Mouse (Mus musculus) MEL (cell line): ENCODE measurements at regions not wholly inside any gene's neighbourhood (a gene's known extent, or its start where the extent isn't known, plus 50 kb on each side); places are given as distances from the start of the nearest gene placed in this dataset.

Experiments used
- DNase-seq: peaks from one replicate; pipeline ENCODE4 v3.0.0; 2011; ENCODE audit warnings: low read depth, low spot score
- H3K27ac ChIP-seq: 2 replicates; pipeline ENCODE4 v1.5.1; 2012; ENCODE audit warnings: low read depth, mild to moderate bottlenecking, control low read depth, low read length, moderate library complexity; ENCODE audit not compliant: control insufficient read depth
- H3K27me3 ChIP-seq, 2 experiments: fragments of 150-350 bp in 1 of 2; sonication (generic) in 1 of 2; 2 replicates each; pipeline ENCODE4 v1.6.1; 2012; ENCODE audit warnings: low read length in 2 of 2, mild to moderate bottlenecking in 2 of 2, improper control_type of control experiment in 1 of 2, moderate library complexity in 1 of 2; ENCODE audit not compliant: insufficient read depth in 2 of 2, control insufficient read depth in 1 of 2
- H3K36me3 ChIP-seq, 2 experiments: 2 replicates each; pipeline ENCODE4 v1.6.1; 2012 to 2014; ENCODE audit warnings: low read length in 2 of 2, improper control_type of control experiment in 1 of 2, inconsistent platforms in 1 of 2, mild to moderate bottlenecking in 1 of 2; ENCODE audit not compliant: insufficient read depth in 2 of 2, control insufficient read depth in 1 of 2
- H3K4me1 ChIP-seq, 2 experiments: fragments of 150-350 bp in 1 of 2; sonication (generic) in 1 of 2; 2 replicates each; pipeline ENCODE4 v1.6.1; 2012; ENCODE audit warnings: low read length in 2 of 2, improper control_type of control experiment in 1 of 2, mild to moderate bottlenecking in 1 of 2; ENCODE audit not compliant: insufficient read depth in 2 of 2, control insufficient read depth in 1 of 2
- H3K4me3 ChIP-seq, 2 experiments: fragments of 150-350 bp in 1 of 2; sonication (generic) in 1 of 2; 2 replicates each; pipeline ENCODE4 v1.5.1; 2012; ENCODE audit warnings: low read depth in 2 of 2, low read length in 2 of 2, mild to moderate bottlenecking in 2 of 2, moderate library complexity in 2 of 2, control low read depth in 1 of 2, improper control_type of control experiment in 1 of 2; ENCODE audit not compliant: control insufficient read depth in 1 of 2, insufficient read depth in 1 of 2
- H3K79me2 ChIP-seq: 2 replicates; pipeline ENCODE4 v1.6.1; 2012; ENCODE audit warnings: mild to moderate bottlenecking, low read length, moderate library complexity; ENCODE audit not compliant: control insufficient read depth, poor library complexity, insufficient read depth
- H3K9ac ChIP-seq: 2 replicates; pipeline ENCODE4 v1.6.1; 2012; ENCODE audit warnings: low read depth, mild to moderate bottlenecking, control low read depth, low read length, moderate library complexity; ENCODE audit not compliant: control insufficient read depth, poor library complexity, severe bottlenecking
- H3K9me3 ChIP-seq: fragments of 150-350 bp; sonication (generic); replicated peaks from 2 replicates; pipeline ENCODE4 v1.6.1; 2012; ENCODE audit warnings: mild to moderate bottlenecking, low read length, improper control_type of control experiment, moderate library complexity; ENCODE audit not compliant: insufficient read depth
- BHLHE40 ChIP-seq: IDR thresholded peaks from 2 replicates; pipeline ENCODE4 v1.6.1; 2012; ENCODE audit warnings: low read depth, mild to moderate bottlenecking, inconsistent platforms, low read length, improper control_type of control experiment, borderline replicate concordance
- CHD2 ChIP-seq: IDR thresholded peaks from 2 replicates; pipeline ENCODE4 v1.6.1; 2011; ENCODE audit warnings: low read length, improper control_type of control experiment
- ETS1 ChIP-seq: IDR thresholded peaks from 2 replicates; pipeline ENCODE4 v1.6.1; 2012; ENCODE audit warnings: low read depth, mild to moderate bottlenecking, inconsistent platforms, low read length, improper control_type of control experiment, moderate library complexity
- GATA1 ChIP-seq: IDR thresholded peaks from 2 replicates; pipeline ENCODE4 v1.6.1; 2011; ENCODE audit warnings: low read depth, low read length, improper control_type of control experiment
- HCFC1 ChIP-seq: IDR thresholded peaks from 2 replicates; pipeline ENCODE4 v1.6.1; 2012; ENCODE audit warnings: low read depth, mild to moderate bottlenecking, inconsistent platforms, low read length, improper control_type of control experiment, moderate library complexity
- JUND ChIP-seq: IDR thresholded peaks from 2 replicates; pipeline ENCODE4 v1.6.1; 2011; ENCODE audit warnings: low read depth, mild to moderate bottlenecking, improper control_type of control experiment, low read length
- MAFK ChIP-seq: IDR thresholded peaks from 2 replicates; pipeline ENCODE4 v1.6.1; 2011; ENCODE audit warnings: low read depth, mild to moderate bottlenecking, low read length, improper control_type of control experiment, borderline replicate concordance
- MEF2A ChIP-seq: IDR thresholded peaks from 2 replicates; pipeline ENCODE4 v1.6.1; 2014; ENCODE audit warnings: low read depth, mild to moderate bottlenecking, inconsistent platforms, low read length, improper control_type of control experiment; ENCODE audit not compliant: poor library complexity, insufficient replicate concordance, severe bottlenecking; ENCODE audit errors: extremely low read depth
- MYC ChIP-seq: IDR thresholded peaks from 2 replicates; pipeline ENCODE4 v1.6.1; 2011; ENCODE audit warnings: low read depth, mild to moderate bottlenecking, low read length, improper control_type of control experiment, moderate library complexity
- POLR2A ChIP-seq, 2 experiments: IDR thresholded peaks; 2 replicates each; pipeline ENCODE4 v1.6.1; 2011 to 2012; ENCODE audit warnings: low read length in 2 of 2, mild to moderate bottlenecking in 2 of 2, control low read depth in 1 of 2, improper control_type of control experiment in 1 of 2, low read depth in 1 of 2, moderate library complexity in 1 of 2; ENCODE audit not compliant: control insufficient read depth in 1 of 2, insufficient read depth in 1 of 2, poor library complexity in 1 of 2
- TBP ChIP-seq: IDR thresholded peaks from 2 replicates; pipeline ENCODE4 v1.8.0; 2011; ENCODE audit warnings: low read depth, low read length, improper control_type of control experiment
- USF1 ChIP-seq: IDR thresholded peaks from 2 replicates; pipeline ENCODE4 v1.6.1; 2014; ENCODE audit warnings: low read depth, mild to moderate bottlenecking, inconsistent platforms, low read length, improper control_type of control experiment, moderate library complexity
- USF2 ChIP-seq, 2 experiments: IDR thresholded peaks; 2 replicates each; pipeline ENCODE4 v1.6.1; 2011 to 2012; ENCODE audit warnings: improper control_type of control experiment in 2 of 2, low read length in 2 of 2, borderline replicate concordance in 1 of 2, inconsistent platforms in 1 of 2, low read depth in 1 of 2, mild to moderate bottlenecking in 1 of 2; ENCODE audit not compliant: insufficient read depth in 1 of 2
- ZC3H11A ChIP-seq: IDR thresholded peaks from 2 replicates; pipeline ENCODE4 v1.6.1; 2012; ENCODE audit warnings: low read depth, mild to moderate bottlenecking, inconsistent platforms, low read length, improper control_type of control experiment
- ZNF384 ChIP-seq: IDR thresholded peaks from 2 replicates; pipeline ENCODE4 v1.6.1; 2012; ENCODE audit warnings: low read depth, mild to moderate bottlenecking, inconsistent platforms, low read length, improper control_type of control experiment

DNA sequence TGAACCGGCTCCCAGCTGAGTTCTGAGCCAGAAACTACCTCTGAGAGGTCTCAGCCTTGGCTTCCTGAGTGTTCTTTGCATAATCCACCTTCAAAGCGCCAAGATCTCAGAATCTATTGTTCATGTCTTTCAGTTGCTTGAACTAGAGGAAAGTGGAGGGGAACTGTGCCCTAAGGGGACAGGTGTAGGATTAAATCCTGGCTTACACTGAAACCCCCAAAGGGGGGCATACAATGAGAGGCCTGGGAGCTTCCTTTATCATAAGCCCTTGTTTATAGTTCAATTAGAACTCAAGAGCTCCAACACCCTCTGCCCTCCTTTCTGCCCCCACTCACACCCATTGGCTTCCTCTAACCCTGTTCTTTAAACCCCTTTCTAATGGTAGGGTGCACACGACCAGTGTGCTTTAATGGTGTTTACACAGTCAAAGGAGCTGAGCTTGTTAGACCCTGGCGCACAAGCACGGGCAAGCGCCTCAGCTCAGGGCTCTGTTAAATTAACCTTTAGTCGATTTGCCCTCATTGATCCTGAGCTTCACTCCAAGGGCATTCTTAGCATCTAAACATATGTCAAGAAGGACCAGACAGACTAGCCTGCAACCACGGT lies 81.2 kb upstream of the Zfp644 start:
- no peak overlapping the region for H3K9ac ChIP-seq
- TF ChIP-seq ETS1: no peak
- no peak for TF ChIP-seq MYC
- TF ChIP-seq JUND: no peak
- TF ChIP-seq ZNF384: no peak
- TF ChIP-seq CHD2: no peak
- TF ChIP-seq ZC3H11A: no peak
- TF ChIP-seq POLR2A (IDR thresholded peaks at IDR 0.05; ENCODE audit: control insufficient read depth in 1 of 2, insufficient read depth in 1 of 2, low read depth in 1 of 2, low read length in 2 of 2, poor library complexity in 1 of 2): no peak
- TF ChIP-seq GATA1: no peak
- TF ChIP-seq MEF2A: no peak
- no peak for TF ChIP-seq USF1

DNA sequence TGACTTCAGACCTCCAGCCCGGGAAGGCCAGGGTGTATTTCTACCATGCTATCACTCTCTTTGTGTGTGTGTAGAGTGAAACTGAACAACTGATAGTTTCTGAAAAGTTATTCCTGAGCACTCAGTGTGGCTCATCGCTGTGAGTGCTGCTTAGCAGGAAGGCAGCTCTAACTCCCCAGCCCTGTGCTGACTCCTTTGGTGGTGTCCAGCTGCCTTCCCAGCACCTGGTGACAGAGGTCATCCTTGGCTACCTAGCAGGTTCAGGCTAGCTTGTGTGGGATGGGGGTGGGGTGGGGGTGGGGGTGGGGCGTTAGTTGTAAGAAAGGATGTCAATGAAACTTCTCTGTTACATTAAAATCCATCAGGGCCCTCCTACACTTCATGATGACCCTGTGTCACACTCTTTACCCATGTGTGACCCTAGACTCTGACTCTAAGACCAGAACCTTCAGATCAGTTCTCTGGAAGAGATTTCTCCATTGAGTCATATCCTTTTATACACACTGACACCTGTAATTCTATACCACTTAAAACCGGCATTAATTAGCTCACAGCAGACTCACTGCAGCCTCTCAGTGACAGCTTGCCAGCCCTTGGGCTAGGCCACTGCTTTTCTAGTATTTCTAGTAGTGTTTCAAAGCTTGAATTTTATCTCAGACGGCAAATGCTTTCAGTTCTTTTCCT lies 78.1 kb upstream of the Zfp644 start:
- no peak for DNase-seq
- TF ChIP-seq ETS1 (no peak), BHLHE40 (no peak), TBP (no peak), USF2 (IDR thresholded peaks at IDR 0.05; ENCODE audit: borderline replicate concordance in 1 of 2, insufficient read depth in 1 of 2, low read depth in 1 of 2, low read length in 2 of 2) (no peak), HCFC1 (no peak), MAFK (no peak)
- TF ChIP-seq, all 39 proteins: peak for 0
- Histone ChIP-seq H3K9me3 (no peaks in the 10 kb centered on the region), H3K4me3 (no peak overlapping the region), H3K79me2 (no peaks in the 10 kb centered on the region), H3K27ac (no peak overlapping the region), H3K9ac (no peak overlapping the region), H3K4me1 (peaks cover 0 to 10% of the 10 kb centered on the region in 2 experiments; a peak in 1 of 4 replicates), H3K36me3 (peaks cover 0 to 2% of the 10 kb centered on the region in 2 experiments; a peak in 1 of 4 replicates), H3K27me3 (no peaks in the 10 kb centered on the region; a peak in 1 of 4 replicates)

More for the DNA sequence above, 81.2 kb upstream of the Zfp644 start:
- Histone ChIP-seq H3K36me3 (no peaks in the 10 kb centered on the region), H3K27me3 (no peaks in the 10 kb centered on the region; a peak in 1 of 4 replicates), H3K4me3 (no peak overlapping the region), H3K27ac (no peak overlapping the region), H3K4me1 (no peaks in the 10 kb centered on the region), H3K9me3 (no peaks in the 10 kb centered on the region), H3K79me2 (no peaks in the 10 kb centered on the region)
- DNase-seq: no peak
